Mouse (Mus musculus): ENCODE measurements around the gene Fam219a. TPM values are rescaled to one million over a fixed set of nuclear protein-coding genes. Genes with fewer than 3 reads are reported as not detected.

Fam219a gene
- total and polyA plus RNA-seq, 3 experiments: 13.4 to 15.8 (median 14.4) TPM

GRCm38 (mm10) chr4:41522136-41522535, 47.2 kb downstream of the Fam219a start:
- WGBS: 96% methylated on average over 6 of the region's 6 CpGs
- intact Hi-C loops (cut with DNase I): loop anchor here (1.0 kb wide), 1 partner anchor 131 kb away; no protein-coding TSS in a partner anchor
- no peak for TF ChIP-seq CTCF (IDR thresholded peaks at IDR 0.05)
- TF ChIP-seq POLR2A (IDR thresholded peaks at IDR 0.05; ENCODE audit: insufficient read depth, low read depth, low read length): no peak
- H3K27me3 ChIP-seq (ENCODE audit: control insufficient read depth, insufficient read depth, low read length): no peaks in the 10 kb centered on the region
- no peaks in the 10 kb centered on the region for H3K36me3 ChIP-seq (ENCODE audit: control insufficient read depth, insufficient read depth, low read length)
- no peaks in the 10 kb centered on the region for H3K4me1 ChIP-seq (ENCODE audit: control insufficient read depth, insufficient read depth, low read length)
- H3K79me2 ChIP-seq (replicated peaks; ENCODE audit: control insufficient read depth, insufficient read depth, low read length): no peaks in the 10 kb centered on the region
- H3K27ac ChIP-seq: no peak overlapping the region
- no peak for DNase-seq
- no peak overlapping the region for H3K4me3 ChIP-seq
- no peak overlapping the region for H3K9ac ChIP-seq (ENCODE audit: low read depth, low read length)

GRCm38 (mm10) chr4:41520641-41521040, 48.7 kb downstream of the Fam219a start:
- no peaks in the 10 kb centered on the region for H3K4me1 ChIP-seq (ENCODE audit: control insufficient read depth, insufficient read depth, low read length)
- intact Hi-C loops (cut with DNase I): no loop called here
- no peaks in the 10 kb centered on the region for H3K79me2 ChIP-seq (replicated peaks; ENCODE audit: control insufficient read depth, insufficient read depth, low read length)
- H3K36me3 ChIP-seq (ENCODE audit: control insufficient read depth, insufficient read depth, low read length): no peaks in the 10 kb centered on the region
- DNase-seq: no peak
- H3K9ac ChIP-seq (ENCODE audit: low read depth, low read length): no peak overlapping the region
- no peak overlapping the region for H3K4me3 ChIP-seq
- no peaks in the 10 kb centered on the region for H3K27me3 ChIP-seq (ENCODE audit: control insufficient read depth, insufficient read depth, low read length)
- no peak overlapping the region for H3K27ac ChIP-seq
- no peak for TF ChIP-seq POLR2A (IDR thresholded peaks at IDR 0.05; ENCODE audit: insufficient read depth, low read depth, low read length)
- TF ChIP-seq CTCF (IDR thresholded peaks at IDR 0.05): no peak
- no peak for TF ChIP-seq EP300 (IDR thresholded peaks at IDR 0.05; ENCODE audit: insufficient read depth, low read depth, low read length)
- WGBS: 70% methylated on average over 14 of the region's 14 CpGs

- Histone ChIP-seq H3K4me1 (ENCODE audit: control insufficient read depth, insufficient read depth, low read length) (no peaks in the 10 kb centered on the region), H3K4me3 (no peak overlapping the region), H3K27me3 (ENCODE audit: control insufficient read depth, insufficient read depth, low read length) (no peaks in the 10 kb centered on the region), H3K9ac (ENCODE audit: low read depth, low read length) (no peak overlapping the region), H3K79me2 (replicated peaks; ENCODE audit: control insufficient read depth, insufficient read depth, low read length) (no peaks in the 10 kb centered on the region), H3K36me3 (ENCODE audit: control insufficient read depth, insufficient read depth, low read length) (no peaks in the 10 kb centered on the region), H3K27ac (no peak overlapping the region)
- no peak for DNase-seq
- intact Hi-C loops (cut with DNase I): no loop called here
- no peak for TF ChIP-seq CTCF (IDR thresholded peaks at IDR 0.05)
- TF ChIP-seq EP300 (IDR thresholded peaks at IDR 0.05; ENCODE audit: insufficient read depth, low read depth, low read length): no peak
- no peak for TF ChIP-seq POLR2A (IDR thresholded peaks at IDR 0.05; ENCODE audit: insufficient read depth, low read depth, low read length)
- WGBS: 93% methylated on average over 5 of the region's 5 CpGs
These were observed 50.1 kb downstream of the Fam219a start for GRCm38 (mm10) chr4:41519195-41519594.

GRCm38 (mm10) chr4:41518349-41518748, 51.0 kb downstream of the Fam219a start:
- no peak overlapping the region for H3K4me3 ChIP-seq
- no peaks in the 10 kb centered on the region for H3K36me3 ChIP-seq (ENCODE audit: control insufficient read depth, insufficient read depth, low read length)
- no peaks in the 10 kb centered on the region for H3K27me3 ChIP-seq (ENCODE audit: control insufficient read depth, insufficient read depth, low read length)
- no peak for DNase-seq
- H3K9ac ChIP-seq (ENCODE audit: low read depth, low read length): no peak overlapping the region
- 87% methylated on average over 7 of the region's 7 CpGs for WGBS
- no peaks in the 10 kb centered on the region for H3K79me2 ChIP-seq (replicated peaks; ENCODE audit: control insufficient read depth, insufficient read depth, low read length)
- H3K27ac ChIP-seq: no peak overlapping the region
- no peaks in the 10 kb centered on the region for H3K4me1 ChIP-seq (ENCODE audit: control insufficient read depth, insufficient read depth, low read length)
- intact Hi-C loops (cut with DNase I): no loop called here
- TF ChIP-seq POLR2A (IDR thresholded peaks at IDR 0.05; ENCODE audit: insufficient read depth, low read depth, low read length) (no peak), EP300 (IDR thresholded peaks at IDR 0.05; ENCODE audit: insufficient read depth, low read depth, low read length) (no peak), CTCF (IDR thresholded peaks at IDR 0.05) (no peak)

GRCm38 (mm10) chr4:41517233-41517632, 52.1 kb downstream of the Fam219a start, which contains the start of gene 1110017D15Rik:
TSS of gene 1110017D15Rik (minus strand) at chr4:41517333.
- H3K27ac ChIP-seq: no peak within 1 kb of the TSS
- H3K9ac ChIP-seq (ENCODE audit: low read depth, low read length): no peak within 1 kb of the TSS
- H3K27me3 ChIP-seq (ENCODE audit: control insufficient read depth, insufficient read depth, low read length): no peaks in the 10 kb centered on the region
- no peaks in the 10 kb centered on the region for H3K79me2 ChIP-seq (replicated peaks; ENCODE audit: control insufficient read depth, insufficient read depth, low read length)
- intact Hi-C loops (cut with DNase I): no loop called here
- TF ChIP-seq CTCF (IDR thresholded peaks at IDR 0.05) (no peak), POLR2A (IDR thresholded peaks at IDR 0.05; ENCODE audit: insufficient read depth, low read depth, low read length) (no peak), EP300 (IDR thresholded peaks at IDR 0.05; ENCODE audit: insufficient read depth, low read depth, low read length) (no peak)
- DNase-seq: no peak
- H3K4me1 ChIP-seq (ENCODE audit: control insufficient read depth, insufficient read depth, low read length): no peaks in the 10 kb centered on the region
- WGBS: 83% methylated on average over 2 of the region's 2 CpGs
- H3K4me3 ChIP-seq: no peak within 1 kb of the TSS
- no peaks in the 10 kb centered on the region for H3K36me3 ChIP-seq (ENCODE audit: control insufficient read depth, insufficient read depth, low read length)

GRCm38 (mm10) chr4:41513714-41514113, 55.6 kb downstream of the Fam219a start:
- intact Hi-C loops (cut with DNase I): no loop called here
- no peak for TF ChIP-seq EP300 (IDR thresholded peaks at IDR 0.05; ENCODE audit: insufficient read depth, low read depth, low read length)
- H3K27me3 ChIP-seq (ENCODE audit: control insufficient read depth, insufficient read depth, low read length): no peaks in the 10 kb centered on the region

More at GRCm38 (mm10) chr4:41513714-41514113, 55.6 kb downstream of the Fam219a start:
- Histone ChIP-seq H3K4me3 (no peak overlapping the region), H3K36me3 (ENCODE audit: control insufficient read depth, insufficient read depth, low read length) (no peaks in the 10 kb centered on the region), H3K79me2 (replicated peaks; ENCODE audit: control insufficient read depth, insufficient read depth, low read length) (no peaks in the 10 kb centered on the region), H3K9ac (ENCODE audit: low read depth, low read length) (no peak overlapping the region), H3K27ac (no peak overlapping the region), H3K4me1 (ENCODE audit: control insufficient read depth, insufficient read depth, low read length) (no peaks in the 10 kb centered on the region)
- DNase-seq: no peak
- 22% methylated on average over 8 of the region's 8 CpGs for WGBS
